Mouse (Mus musculus): Measurements from ENCODE around the gene Trim3. TPM values are rescaled to one million over a fixed set of nuclear protein-coding genes. Genes with fewer than 3 reads are reported as not detected.

Trim3 gene
- total and polyA plus RNA-seq, 3 experiments: 2.2 to 4.7 (median 3.5) TPM

DNA sequence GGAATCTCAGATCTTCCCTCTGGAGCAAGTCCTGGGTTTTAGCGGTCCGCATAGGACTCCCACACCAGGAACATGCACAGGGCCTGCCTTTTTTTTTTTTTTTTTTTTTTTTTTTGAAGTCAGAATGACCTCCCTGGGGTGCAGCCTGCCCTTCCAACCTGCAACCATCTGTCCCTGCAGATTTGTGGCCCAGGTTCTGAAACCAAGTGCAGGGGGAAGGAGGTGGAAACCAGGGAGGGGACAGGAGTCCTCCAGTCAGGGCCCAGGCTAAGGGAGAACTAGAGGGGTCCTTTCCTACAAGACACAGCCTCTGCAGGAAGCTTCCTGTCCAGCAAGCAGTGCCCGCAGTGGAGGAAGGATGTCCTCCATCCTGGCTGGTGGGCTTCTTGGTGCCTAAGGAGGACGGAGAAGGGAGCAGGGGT, 809 bp downstream of the Trim3 start:
- peak overlapping the region; percentile 84 for H3K4me2 ChIP-seq (ENCODE audit: insufficient read depth, low read depth, poor library complexity, severe bottlenecking)
- no peak for DNase-seq (ENCODE audit: extremely low read depth)
- no peaks in the 10 kb centered on the region for H3K79me2 ChIP-seq (replicated peaks; ENCODE audit: control insufficient read depth, extremely low read depth, insufficient read depth, poor library complexity, severe bottlenecking)
- peak overlapping the region in 2 of 3 experiments; percentile 69 to 76 for H3K4me3 ChIP-seq (replicated peaks in 1 of 3; ENCODE audit: low read depth in 2 of 3, low read length in 2 of 3, poor library complexity in 1 of 3)
- no peaks in the 10 kb centered on the region for H3K9me3 ChIP-seq (replicated peaks; ENCODE audit: low read length)
- H3K9ac ChIP-seq (ENCODE audit: insufficient read depth, low read depth): peak overlapping the region; percentile 51; the same call in 1 of the 2 replicates
- peaks cover 9% of the 10 kb centered on the region for H3K27me3 ChIP-seq (replicated peaks)
- peaks cover 3 to 33% of the 10 kb centered on the region in 2 experiments; a peak in 3 of 4 replicates for H3K4me1 ChIP-seq (ENCODE audit: control insufficient read depth in 1 of 2, insufficient read depth in 2 of 2)
- TF ChIP-seq ZNF384 (IDR thresholded peaks at IDR 0.05; ENCODE audit: low read depth, low read length): peak; percentile 85
- no peak for TF ChIP-seq HCFC1 (IDR thresholded peaks at IDR 0.05; ENCODE audit: low read depth, low read length)
- dilution Hi-C loops (cut with MboI; ENCODE audit: extremely low pct_ligation_motif_present, extremely low pct_unique_long_range_greater_than_20kb, low sequenced_read_pairs) (no loop called here), in situ Hi-C loops (cut with MboI; ENCODE audit: low pct_ligation_motif_present, low pct_unique_long_range_greater_than_20kb, low sequenced_read_pairs) (no loop called here)
- H3K36me3 ChIP-seq (replicated peaks in 1 of 2; ENCODE audit: control insufficient read depth in 1 of 2, insufficient read depth in 1 of 2, low read length in 1 of 2): peaks cover 15 to 30% of the 10 kb centered on the region in 2 experiments
- no peak overlapping the region for H3K27ac ChIP-seq (ENCODE audit: insufficient read depth, low read depth)

DNA sequence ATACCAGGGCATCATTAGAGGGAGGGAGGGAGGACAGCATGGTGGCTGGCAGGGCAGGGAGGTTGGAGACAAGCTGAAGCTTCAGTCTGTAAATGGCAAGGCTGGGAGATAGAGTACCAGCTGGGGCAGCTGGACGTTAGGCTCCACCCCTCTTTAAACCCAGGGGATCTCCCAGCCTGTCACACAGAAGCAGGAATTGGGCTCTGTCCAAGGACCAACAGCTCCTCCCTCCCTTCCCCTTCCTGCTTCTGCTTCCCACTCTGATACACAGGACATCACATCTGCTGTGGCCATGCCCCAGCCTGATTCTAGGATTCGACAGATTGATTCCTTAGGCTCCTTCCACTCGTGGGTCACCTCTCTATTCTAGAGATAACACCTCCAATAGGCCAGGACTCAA, 4.7 kb downstream of the Trim3 start:
- in situ Hi-C loops (cut with MboI; ENCODE audit: low pct_ligation_motif_present, low pct_unique_long_range_greater_than_20kb, low sequenced_read_pairs) (no loop called here), dilution Hi-C loops (cut with MboI; ENCODE audit: extremely low pct_ligation_motif_present, extremely low pct_unique_long_range_greater_than_20kb, low sequenced_read_pairs) (no loop called here)
- H3K4me3 ChIP-seq (replicated peaks in 1 of 3; ENCODE audit: low read depth in 2 of 3, low read length in 2 of 3, poor library complexity in 1 of 3): no peak overlapping the region
- H3K79me2 ChIP-seq (replicated peaks; ENCODE audit: control insufficient read depth, extremely low read depth, insufficient read depth, poor library complexity, severe bottlenecking): no peaks in the 10 kb centered on the region
- no peak overlapping the region for H3K4me2 ChIP-seq (ENCODE audit: insufficient read depth, low read depth, poor library complexity, severe bottlenecking)
- H3K27me3 ChIP-seq (replicated peaks): peaks cover 9% of the 10 kb centered on the region
- H3K27ac ChIP-seq (ENCODE audit: insufficient read depth, low read depth): no peak overlapping the region
- H3K36me3 ChIP-seq (replicated peaks in 1 of 2; ENCODE audit: control insufficient read depth in 1 of 2, insufficient read depth in 1 of 2, low read length in 1 of 2): peaks cover 0 to 12% of the 10 kb centered on the region in 2 experiments
- TF ChIP-seq MYC (IDR thresholded peaks at IDR 0.05; ENCODE audit: low read depth, low read length): no peak
- TF ChIP-seq EP300 (IDR thresholded peaks at IDR 0.05; ENCODE audit: low read length): no peak
- no peak for TF ChIP-seq RAD21 (IDR thresholded peaks at IDR 0.05; ENCODE audit: low read depth, low read length)
- TF ChIP-seq ZMIZ1 (IDR thresholded peaks at IDR 0.05; ENCODE audit: low read depth, low read length): no peak
- no peak for TF ChIP-seq SMC3 (IDR thresholded peaks at IDR 0.05; ENCODE audit: low read depth, low read length)
- TF ChIP-seq POLR2A (IDR thresholded peaks at IDR 0.05; ENCODE audit: low read depth, low read length): no peak
- TF ChIP-seq CHD2 (IDR thresholded peaks at IDR 0.05; ENCODE audit: low read length): no peak
- H3K9me3 ChIP-seq (replicated peaks; ENCODE audit: low read length): no peaks in the 10 kb centered on the region
- H3K9ac ChIP-seq (ENCODE audit: insufficient read depth, low read depth): no peak overlapping the region
- peaks cover 3 to 40% of the 10 kb centered on the region in 2 experiments; a peak in 3 of 4 replicates for H3K4me1 ChIP-seq (ENCODE audit: control insufficient read depth in 1 of 2, insufficient read depth in 2 of 2)
- DNase-seq (ENCODE audit: extremely low read depth): no peak

DNA sequence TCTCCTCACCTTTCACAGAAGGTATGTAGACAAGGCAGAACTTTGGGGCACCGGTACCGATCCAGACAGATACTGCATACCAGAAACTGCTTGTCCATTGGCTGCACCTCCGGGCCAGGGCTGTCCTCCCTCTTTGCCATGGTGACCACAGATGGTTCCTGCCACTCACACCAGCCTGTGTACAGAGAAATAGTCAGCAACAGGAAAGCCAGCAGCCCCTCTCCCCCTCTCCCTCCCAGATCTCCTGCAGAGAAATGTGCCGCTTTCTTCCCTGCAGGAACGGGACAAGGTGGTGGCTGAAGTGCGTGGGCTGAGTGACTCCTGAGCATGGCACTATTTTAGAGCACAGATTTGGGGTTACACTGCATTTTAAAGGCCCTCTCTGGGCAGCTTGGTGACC, 8.0 kb downstream of the Trim3 start:
- peaks cover 0 to 20% of the 10 kb centered on the region in 2 experiments for H3K36me3 ChIP-seq (replicated peaks in 1 of 2; ENCODE audit: control insufficient read depth in 1 of 2, insufficient read depth in 1 of 2, low read length in 1 of 2)
- H3K9me3 ChIP-seq (replicated peaks; ENCODE audit: low read length): no peaks in the 10 kb centered on the region
- no peaks in the 10 kb centered on the region for H3K79me2 ChIP-seq (replicated peaks; ENCODE audit: control insufficient read depth, extremely low read depth, insufficient read depth, poor library complexity, severe bottlenecking)
- no peak overlapping the region for H3K27ac ChIP-seq (ENCODE audit: insufficient read depth, low read depth)
- H3K9ac ChIP-seq (ENCODE audit: insufficient read depth, low read depth): no peak overlapping the region
- no peak overlapping the region for H3K4me3 ChIP-seq (replicated peaks in 1 of 3; ENCODE audit: low read depth in 2 of 3, low read length in 2 of 3, poor library complexity in 1 of 3)
- DNase-seq (ENCODE audit: extremely low read depth): no peak
- no peaks in the 10 kb centered on the region for H3K27me3 ChIP-seq (replicated peaks)
- H3K4me1 ChIP-seq (ENCODE audit: control insufficient read depth in 1 of 2, insufficient read depth in 2 of 2): peaks cover 0 to 32% of the 10 kb centered on the region in 2 experiments; a peak in 2 of 4 replicates
- H3K4me2 ChIP-seq (ENCODE audit: insufficient read depth, low read depth, poor library complexity, severe bottlenecking): no peak overlapping the region
- no peak for TF ChIP-seq MEF2A (IDR thresholded peaks at IDR 0.05; ENCODE audit: borderline replicate concordance, low read depth, low read length)
- TF ChIP-seq TBP (conservative IDR thresholded peaks at IDR 0.05; ENCODE audit: low read depth, low read length): no peak
- TF ChIP-seq ETS1 (conservative IDR thresholded peaks at IDR 0.05; ENCODE audit: low read depth, low read length): no peak
- no peak for TF ChIP-seq CHD1 (IDR thresholded peaks at IDR 0.05; ENCODE audit: low read depth, low read length)
- TF ChIP-seq JUN (IDR thresholded peaks at IDR 0.05; ENCODE audit: insufficient read depth, low read depth, low read length): no peak
- no peak for TF ChIP-seq IRF4 (IDR thresholded peaks at IDR 0.05; ENCODE audit: low read depth, low read length)
- no peak for TF ChIP-seq UBTF (IDR thresholded peaks at IDR 0.05; ENCODE audit: low read depth, low read length)
- no peak for TF ChIP-seq PAX5 (IDR thresholded peaks at IDR 0.05; ENCODE audit: low read length)
- no peak for TF ChIP-seq RCOR1 (conservative IDR thresholded peaks at IDR 0.05; ENCODE audit: low read depth, low read length)
- TF ChIP-seq NRF1 (IDR thresholded peaks at IDR 0.05; ENCODE audit: low read depth, low read length): no peak
- no peak for TF ChIP-seq NELFE (IDR thresholded peaks at IDR 0.05; ENCODE audit: low read depth, low read length)
- in situ Hi-C loops (cut with MboI; ENCODE audit: low pct_ligation_motif_present, low pct_unique_long_range_greater_than_20kb, low sequenced_read_pairs) (no loop called here), dilution Hi-C loops (cut with MboI; ENCODE audit: extremely low pct_ligation_motif_present, extremely low pct_unique_long_range_greater_than_20kb, low sequenced_read_pairs) (no loop called here)
